Mouse (Mus musculus) gonadal fat pad, adult 2 months (tissue): ENCODE results near the gene Wdr6. TPM values are rescaled to one million over a fixed set of nuclear protein-coding genes. Genes with fewer than 3 reads are reported as not detected.

Source experiments
- DNase-seq: peaks from one replicate; pipeline ENCODE4 v3.0.0-alpha.2; 2012; ENCODE audit warnings: low read depth
- polyA plus RNA-seq: library from polyadenylated mRNA; depleted of rRNA; stranded (reverse); fragments of >200 nt; gene quantifications from 2 replicates; pipeline ENCODE4 v1.2.3, GENCODE M21; 2012; rRNA removed

Gene Wdr6
- polyA plus RNA-seq, 1 experiment = 48.1 TPM

- no peak for DNase-seq
Measured at GRCm38 (mm10) chr9:108525400-108525799, 53.1 kb downstream of the Wdr6 start.

DNA sequence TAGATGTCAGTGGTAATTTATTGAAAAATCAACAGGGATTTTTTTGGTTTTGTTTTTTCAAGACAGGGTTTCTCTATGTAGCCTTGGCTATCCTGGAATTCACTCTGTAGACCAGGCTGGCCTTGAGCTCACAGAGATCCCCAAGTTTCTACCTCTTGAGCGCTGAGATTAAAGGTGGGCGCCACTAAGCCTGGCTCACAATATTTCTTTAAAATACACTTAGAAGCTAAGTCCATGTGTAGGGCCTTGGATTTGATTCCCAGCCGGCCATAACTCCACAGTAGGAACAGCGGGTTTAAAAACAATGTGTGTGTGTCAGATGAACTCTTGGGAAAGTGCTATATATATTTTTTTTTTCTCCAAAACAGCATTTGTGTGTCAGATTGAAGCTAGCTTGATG, 55.2 kb downstream of the Wdr6 start:
- DNase-seq = no peak

Other genes with a start within 250 kb of the Wdr6 start
- 823 and 905 TPM in 2 replicates for gene Gpx1, start 239.8 kb downstream of the Wdr6 start, polyA plus RNA-seq
- 66.8 and 69.5 TPM in 2 replicates for gene Usp4, start 230.9 kb downstream of the Wdr6 start, polyA plus RNA-seq
- gene 1700102P08Rik, start 185.9 kb downstream of the Wdr6 start, polyA plus RNA-seq = 0.25 and 0.34 TPM in 2 replicates
- gene Ccdc36, start 150.3 kb downstream of the Wdr6 start, polyA plus RNA-seq = 0.04 and 0.16 TPM in 2 replicates
- gene BC048562, start 142.3 kb downstream of the Wdr6 start, polyA plus RNA-seq = not detected in 2 replicates
- gene Ccdc71, start 118.2 kb downstream of the Wdr6 start, polyA plus RNA-seq = 21.5 and 23.2 TPM in 2 replicates
- 56.8 and 58.8 TPM in 2 replicates for gene Klhdc8b, start 117.2 kb downstream of the Wdr6 start, polyA plus RNA-seq
- gene Lamb2, start 99.0 kb downstream of the Wdr6 start, polyA plus RNA-seq = 174 and 220 TPM in 2 replicates
- 150 and 161 TPM in 2 replicates for gene Usp19, start 88.1 kb downstream of the Wdr6 start, polyA plus RNA-seq
- 248 and 249 TPM in 2 replicates for gene Qars, start 71.0 kb downstream of the Wdr6 start, polyA plus RNA-seq
- 92.2 and 108 TPM in 2 replicates for gene Qrich1, start 61.9 kb downstream of the Wdr6 start, polyA plus RNA-seq
- 79.5 and 90.1 TPM in 2 replicates for gene Impdh2, start 18.5 kb downstream of the Wdr6 start, polyA plus RNA-seq
- 49.3 and 63.1 TPM in 2 replicates for gene Ndufaf3, start 11.3 kb downstream of the Wdr6 start, polyA plus RNA-seq
- gene Dalrd3, start 8.9 kb downstream of the Wdr6 start, polyA plus RNA-seq = 197 and 214 TPM in 2 replicates
- gene P4htm, start 18.9 kb upstream of the Wdr6 start, polyA plus RNA-seq = 9.5 and 11.4 TPM in 2 replicates
- 40.2 and 44.6 TPM in 2 replicates for gene Arih2, start 70.6 kb upstream of the Wdr6 start, polyA plus RNA-seq
- 29.2 and 30.0 TPM in 2 replicates for gene Slc25a20, start 83.3 kb upstream of the Wdr6 start, polyA plus RNA-seq
- gene Prkar2a, start 110.6 kb upstream of the Wdr6 start, polyA plus RNA-seq = 18.3 and 18.9 TPM in 2 replicates
- gene Ip6k2, start 205.1 kb upstream of the Wdr6 start, polyA plus RNA-seq = 261 and 273 TPM in 2 replicates
- 43.0 and 46.4 TPM in 2 replicates for gene Nckipsd, start 229.6 kb upstream of the Wdr6 start, polyA plus RNA-seq
- 1.0 and 1.1 TPM in 2 replicates for gene Celsr3, start 247.6 kb upstream of the Wdr6 start, polyA plus RNA-seq